Mouse (Mus musculus) ES-E14 (cell line): ENCODE measurements around the gene Simc1.

Experiments
- CHD2 ChIP-seq: IDR thresholded peaks from 2 replicates; pipeline ENCODE4 v1.6.1; 2014; ENCODE audit warnings: mild to moderate bottlenecking, low read depth, low read length, inconsistent platforms
- HCFC1 ChIP-seq: IDR thresholded peaks from 2 replicates; pipeline ENCODE4 v1.6.1; 2012; ENCODE audit warnings: low read length, inconsistent platforms, borderline replicate concordance; ENCODE audit not compliant: insufficient read depth
- MAFK ChIP-seq: IDR thresholded peaks from 2 replicates; pipeline ENCODE4 v1.6.1; 2014; ENCODE audit warnings: mild to moderate bottlenecking, low read depth, low read length, inconsistent platforms; ENCODE audit not compliant: insufficient read depth
- ZC3H11A ChIP-seq: IDR thresholded peaks from 2 replicates; pipeline ENCODE4 v1.6.1; 2012; ENCODE audit warnings: low read depth, mild to moderate bottlenecking, inconsistent platforms, low read length, borderline replicate concordance
- ZNF384 ChIP-seq: IDR thresholded peaks from 2 replicates; pipeline ENCODE4 v1.6.1; 2012; ENCODE audit warnings: low read depth, low read length, inconsistent platforms

DNA sequence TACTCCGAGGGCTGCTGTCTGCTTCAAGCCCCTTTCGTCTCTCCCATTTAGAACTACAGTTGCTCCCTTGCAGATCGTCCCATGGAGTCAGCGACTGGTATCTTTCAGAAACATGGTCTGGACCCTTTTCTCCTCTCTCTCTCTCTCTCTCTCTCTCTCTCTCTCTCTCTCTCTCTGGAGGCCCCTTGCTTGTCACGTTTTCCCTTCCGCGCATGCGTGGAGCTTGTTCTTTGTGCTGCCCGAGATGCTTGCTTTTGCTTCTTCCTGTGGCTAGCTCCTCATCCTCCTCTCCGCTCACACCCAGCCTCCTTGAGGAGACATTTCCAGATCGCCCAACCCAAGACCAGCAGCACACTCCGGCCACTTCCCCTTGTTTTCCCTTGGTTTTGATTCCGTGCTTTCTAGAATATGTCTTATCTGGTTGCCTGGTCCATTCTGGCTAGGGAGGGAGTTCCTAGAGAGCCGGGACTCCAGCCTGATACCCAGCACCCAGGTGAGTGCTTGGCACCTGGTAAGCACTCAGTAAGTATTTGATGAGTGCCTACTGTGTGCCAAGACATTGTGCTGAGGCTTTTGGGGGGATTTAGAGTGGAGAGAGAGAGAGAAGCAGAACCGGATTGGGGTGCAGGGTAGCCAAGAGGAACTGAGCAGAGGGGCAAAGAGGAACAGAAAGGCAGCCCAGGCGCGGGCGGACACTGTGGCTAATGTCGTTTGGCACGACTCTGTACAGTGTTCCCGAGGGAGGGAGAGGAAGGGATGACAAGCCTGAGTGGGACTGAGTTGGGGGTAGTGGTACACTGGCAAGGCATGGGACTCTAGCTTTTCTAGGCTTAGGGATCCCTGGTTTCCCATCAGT, 74.3 kb downstream of the Simc1 start:
- TF ChIP-seq ZNF384 (no peak), ZC3H11A (no peak), CHD2 (no peak), MAFK (no peak), HCFC1 (no peak)
